Mouse (Mus musculus) bone marrow, adult 2 months (tissue): Measurements from ENCODE around the gene Qprt. TPM values are rescaled to one million over a fixed set of nuclear protein-coding genes. Genes with fewer than 3 reads are reported as not detected.

Experiments used
- H3K27ac ChIP-seq: fragments of 200-500 bp; 2 replicates; pipeline ENCODE4 v1.5.1; 2012; ENCODE audit warnings: low read depth, mild to moderate bottlenecking, control low read depth, inconsistent platforms, low read length; ENCODE audit not compliant: control insufficient read depth, poor library complexity, insufficient read depth
- H3K4me1 ChIP-seq: fragments of 200-500 bp; 2 replicates; pipeline ENCODE4 v1.6.1; 2011; ENCODE audit warnings: low read length; ENCODE audit not compliant: control insufficient read depth, insufficient read depth
- H3K4me3 ChIP-seq: fragments of 200-500 bp; replicated peaks from 2 replicates; pipeline ENCODE3; 2011; ENCODE audit warnings: mild to moderate bottlenecking, low read depth, low read length, control low read depth; ENCODE audit not compliant: control insufficient read depth
- CTCF ChIP-seq: fragments of 200-500 bp; IDR thresholded peaks from 2 replicates; pipeline ENCODE4 v1.5.1; 2011; ENCODE audit warnings: low read length, control low read depth; ENCODE audit not compliant: control insufficient read depth, insufficient read depth
- POLR2A ChIP-seq: fragments of 200-500 bp; IDR thresholded peaks from 2 replicates; pipeline ENCODE4 v1.6.1; 2011; ENCODE audit warnings: low read depth, mild to moderate bottlenecking, control low read depth, low read length, borderline replicate concordance; ENCODE audit not compliant: control insufficient read depth
- WGBS: fragments of 180-500 bp; shearing (Covaris S2); methylation state at CpG from one replicate; pipeline ENCODE4 v1.1.7; 2018; 5-methylcytosine and 5-hydroxymethylcytosine counted together
- polyA plus RNA-seq: library from polyadenylated mRNA; stranded (reverse); fragments of >200 nt; gene quantifications from 2 replicates; pipeline ENCODE4 v1.2.4, GENCODE M21; 2011; ENCODE audit warnings: low replicate concordance; ENCODE audit not compliant: missing spikeins, insufficient read depth, insufficient read length

Qprt gene
- polyA plus RNA-seq, 1 experiment = 10.6 TPM

DNA sequence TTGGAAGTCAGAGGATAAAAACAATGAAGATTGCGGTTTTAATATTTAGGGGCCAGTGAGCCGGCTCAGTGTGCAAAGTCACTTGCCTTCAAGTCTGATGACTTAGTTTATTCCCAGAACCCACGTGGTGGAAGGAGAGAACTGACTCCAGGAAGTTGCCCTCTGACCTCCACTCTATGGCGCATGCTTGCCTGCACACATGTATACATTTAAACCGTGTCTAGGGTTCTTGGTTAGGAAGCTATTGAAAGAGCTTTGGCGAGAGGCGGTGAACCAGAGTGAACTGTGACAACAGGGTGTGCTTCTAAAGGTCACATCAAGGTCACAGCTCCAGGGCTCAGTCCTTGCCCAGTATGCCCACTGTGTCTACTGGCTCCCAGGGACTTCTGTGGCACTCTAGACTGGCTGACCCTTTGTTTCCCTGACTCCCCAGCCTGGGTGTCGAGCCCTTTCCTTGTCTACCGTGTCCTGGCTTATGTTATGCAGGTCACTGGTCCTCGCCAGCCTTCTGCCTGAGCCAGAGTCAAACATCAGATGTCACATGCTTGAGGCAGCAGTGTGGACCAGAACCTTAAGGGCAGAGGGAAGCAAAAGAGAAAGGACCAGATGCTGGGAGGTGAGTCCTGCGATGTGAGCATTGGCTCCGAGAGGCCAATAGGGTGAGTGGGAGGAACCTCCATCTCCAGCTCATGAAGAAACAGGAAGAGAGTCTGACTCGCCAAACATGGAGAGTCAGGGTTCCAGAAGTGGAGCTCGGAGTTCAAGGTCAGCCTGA is 3.2 kb downstream of the Qprt start:
- no peak overlapping the region for H3K4me3 ChIP-seq
- 65% methylated on average over 14 of the region's 14 CpGs for WGBS
- H3K27ac ChIP-seq = no peak overlapping the region
- peaks cover 5% of the 10 kb centered on the region; the same call in 1 of the 2 replicates for H3K4me1 ChIP-seq
- TF ChIP-seq CTCF (no peak), POLR2A (no peak)

DNA sequence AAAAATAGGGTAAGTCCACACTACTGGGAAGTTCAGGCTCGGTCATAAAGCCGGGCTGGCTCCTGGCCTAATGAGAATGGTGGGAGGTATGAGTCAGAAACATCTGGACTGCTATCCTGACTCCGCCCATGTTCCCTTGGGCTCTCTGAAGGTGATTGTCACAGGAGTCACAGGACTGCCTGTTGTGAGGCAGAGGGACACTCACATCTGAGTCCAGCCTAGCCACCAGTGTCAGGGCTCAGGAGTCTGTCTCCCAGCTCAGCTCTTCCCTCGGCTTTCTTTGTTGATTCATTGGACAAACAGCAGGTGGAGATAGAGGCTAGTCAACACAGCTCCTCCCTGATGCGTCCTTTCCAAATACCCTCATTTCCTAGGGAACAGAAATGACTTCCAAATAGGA is 4.1 kb downstream of the Qprt start:
- TF ChIP-seq POLR2A = no peak
- no peak for TF ChIP-seq CTCF
- Histone ChIP-seq H3K27ac (no peak overlapping the region), H3K4me3 (no peak overlapping the region), H3K4me1 (peaks cover 7% of the 10 kb centered on the region)
- WGBS = 66% methylated on average over 5 of the region's 5 CpGs

DNA sequence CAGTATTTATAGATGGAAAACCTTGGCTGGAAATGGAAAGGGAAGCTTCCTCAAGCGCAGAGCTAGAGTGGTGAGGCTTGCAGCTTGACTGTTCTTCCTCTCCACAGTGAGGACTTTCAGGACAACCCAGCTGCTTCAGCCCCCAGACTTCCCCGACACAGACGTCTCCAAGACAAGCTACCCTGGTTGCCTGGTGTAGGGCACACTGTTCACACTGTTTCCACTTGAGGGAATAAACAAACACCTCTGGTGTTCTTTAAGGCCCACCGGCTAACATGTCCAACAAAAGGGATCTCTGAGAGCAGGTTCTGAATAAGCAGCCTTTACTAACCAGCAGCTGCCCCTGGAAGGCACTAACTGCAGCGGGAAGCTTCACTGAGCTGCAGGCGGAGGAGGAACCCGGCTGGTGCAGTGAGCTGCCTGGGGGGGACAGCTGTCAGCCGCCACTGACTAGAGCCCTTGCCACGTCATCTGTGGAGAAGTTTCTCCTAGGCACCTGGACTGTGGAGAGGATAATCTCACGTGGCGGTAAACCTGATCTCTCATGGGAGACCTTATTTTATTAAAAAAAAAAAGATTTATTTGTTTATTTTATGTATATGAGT is 5.6 kb downstream of the Qprt start:
- Histone ChIP-seq H3K4me1 (peaks cover 11% of the 10 kb centered on the region), H3K27ac (no peak overlapping the region), H3K4me3 (no peak overlapping the region)
- TF ChIP-seq CTCF (no peak), POLR2A (no peak)
- WGBS = 70% methylated on average over 11 of the region's 11 CpGs

DNA sequence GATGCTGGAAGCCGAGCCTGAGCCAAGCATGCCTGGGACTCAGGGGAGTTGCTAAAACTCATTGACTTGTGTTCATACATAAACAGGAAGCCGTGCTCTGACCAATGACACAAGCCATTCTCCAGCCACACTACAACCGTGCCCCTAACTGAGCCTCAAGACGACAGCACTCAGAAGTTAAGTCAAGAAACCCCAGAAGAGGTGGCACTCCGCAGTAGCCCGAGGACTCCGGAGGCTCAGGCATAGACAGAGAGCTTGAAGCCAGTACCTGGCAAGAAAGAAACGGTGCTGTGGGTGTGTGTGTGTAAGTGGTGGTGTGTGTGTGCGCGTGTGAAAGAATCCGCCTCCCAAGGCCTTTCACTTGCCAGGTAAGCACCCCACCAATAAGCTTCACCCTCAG is 7.1 kb downstream of the Qprt start:
- TF ChIP-seq POLR2A = no peak
- no peak for TF ChIP-seq CTCF
- 65% methylated on average over 11 of the region's 11 CpGs for WGBS
- no peak overlapping the region for H3K27ac ChIP-seq
- H3K4me1 ChIP-seq = peaks cover 11% of the 10 kb centered on the region
- H3K4me3 ChIP-seq = no peak overlapping the region

DNA sequence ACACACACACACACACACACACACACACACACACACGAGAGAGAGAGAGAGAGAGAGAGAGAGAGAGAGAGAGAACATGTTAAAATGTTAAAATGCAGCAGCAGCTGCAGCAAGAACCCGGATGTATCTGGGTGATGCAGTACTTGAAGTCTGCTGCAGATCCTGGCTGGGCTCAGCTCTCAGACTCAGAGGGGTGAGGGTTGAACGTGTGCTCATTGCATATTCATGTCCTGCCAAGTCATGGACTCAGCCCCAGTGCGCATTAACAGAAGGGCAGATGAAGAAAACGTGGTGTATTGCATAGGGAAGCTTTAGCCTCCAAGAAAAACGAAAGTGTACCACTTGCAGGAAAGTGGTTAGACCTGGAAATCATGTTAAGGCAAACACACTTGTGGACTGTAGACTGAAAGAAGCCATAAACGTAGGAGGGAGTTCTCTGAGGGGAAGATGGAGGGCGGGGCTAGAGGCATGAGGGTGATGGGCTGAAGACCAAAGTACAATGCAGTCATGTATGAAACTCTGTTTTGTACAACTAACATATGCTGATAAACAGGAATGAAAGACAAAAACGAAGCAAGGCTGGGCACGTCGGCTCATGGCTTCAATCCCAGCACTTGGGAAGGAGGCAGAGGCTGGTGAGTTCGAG is 8.3 kb downstream of the Qprt start:
- H3K27ac ChIP-seq = peak overlapping the region; percentile 29

DNA sequence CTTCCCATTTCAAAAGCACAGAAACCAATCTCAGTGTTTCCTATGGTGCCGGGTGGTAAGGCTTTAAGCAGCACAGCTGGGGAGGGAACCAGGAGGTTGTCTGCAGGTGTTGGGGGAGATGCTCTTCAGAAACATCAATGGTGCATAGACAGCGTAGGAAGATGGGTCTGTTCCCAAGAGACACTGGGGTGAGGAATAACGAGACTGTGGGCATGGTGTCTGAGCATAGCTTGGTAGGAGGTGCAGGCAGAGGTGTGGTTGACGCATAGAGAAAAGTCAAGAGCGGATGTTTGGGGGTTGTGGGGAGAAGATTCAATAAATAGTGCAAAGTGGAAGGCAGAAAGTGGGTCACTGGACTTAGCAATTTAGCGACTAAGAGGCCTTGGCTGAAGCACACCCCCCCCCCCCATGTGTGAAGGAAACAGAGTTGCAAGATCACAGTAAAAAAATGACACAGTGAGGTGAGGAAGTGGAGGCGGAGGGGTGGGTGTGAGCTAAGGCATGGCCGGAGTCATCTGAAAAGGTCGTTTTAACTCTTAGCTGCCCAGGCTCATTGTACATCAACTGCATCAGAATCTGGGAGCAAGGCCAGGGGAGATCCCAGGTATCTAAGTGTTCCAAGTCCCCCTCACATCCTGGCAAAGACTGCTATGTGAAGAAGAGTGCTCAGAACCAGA is 9.0 kb downstream of the Qprt start:
- no peak for TF ChIP-seq POLR2A
- TF ChIP-seq CTCF = no peak
- Histone ChIP-seq H3K27ac (peak overlapping the region; percentile 29), H3K4me3 (no peak overlapping the region), H3K4me1 (peaks cover 11% of the 10 kb centered on the region)
- 17% methylated on average over 9 of the region's 9 CpGs for WGBS

More for the DNA sequence above, 8.3 kb downstream of the Qprt start:
- 30% methylated on average over 12 of the region's 12 CpGs for WGBS
- peaks cover 11% of the 10 kb centered on the region for H3K4me1 ChIP-seq
- no peak overlapping the region for H3K4me3 ChIP-seq
- no peak for TF ChIP-seq CTCF
- TF ChIP-seq POLR2A = no peak

DNA sequence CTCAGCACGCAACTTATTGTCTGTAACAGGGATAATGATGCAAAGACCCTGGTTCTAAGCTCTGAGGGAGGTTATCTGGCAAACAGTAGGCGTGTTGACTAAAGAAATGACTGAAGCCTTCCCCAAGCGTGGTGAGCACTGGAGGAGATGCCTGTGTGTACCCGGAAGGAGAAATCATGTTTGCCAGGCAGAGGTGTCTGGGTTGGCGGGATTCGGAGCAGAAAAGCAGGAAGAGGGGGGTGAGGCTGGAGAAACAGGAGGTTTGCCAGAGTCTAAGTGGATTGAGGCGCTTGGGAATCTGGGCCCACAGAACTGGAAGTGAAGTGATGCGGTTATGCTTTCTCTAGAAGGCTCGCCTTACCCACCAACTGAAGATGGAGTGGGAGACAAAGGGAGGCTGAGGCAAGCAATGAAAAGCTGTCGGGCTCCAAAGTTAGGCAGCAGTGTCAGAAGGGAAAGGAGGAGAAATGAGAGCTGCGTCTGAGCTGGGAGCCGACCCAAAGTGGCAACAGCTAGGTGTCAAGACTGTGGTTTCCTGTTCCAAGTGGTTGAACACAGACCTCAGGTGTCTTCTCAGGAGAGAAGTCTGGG is 9.7 kb downstream of the Qprt start:
- H3K4me1 ChIP-seq = peaks cover 11% of the 10 kb centered on the region
- 60% methylated on average over 12 of the region's 12 CpGs for WGBS
- TF ChIP-seq POLR2A (no peak), CTCF (no peak)
- H3K27ac ChIP-seq = peak overlapping the region; percentile 29
- no peak overlapping the region for H3K4me3 ChIP-seq
